ENCODE assay signal across 41 mouse cellular contexts in the genomic region with DNA sequence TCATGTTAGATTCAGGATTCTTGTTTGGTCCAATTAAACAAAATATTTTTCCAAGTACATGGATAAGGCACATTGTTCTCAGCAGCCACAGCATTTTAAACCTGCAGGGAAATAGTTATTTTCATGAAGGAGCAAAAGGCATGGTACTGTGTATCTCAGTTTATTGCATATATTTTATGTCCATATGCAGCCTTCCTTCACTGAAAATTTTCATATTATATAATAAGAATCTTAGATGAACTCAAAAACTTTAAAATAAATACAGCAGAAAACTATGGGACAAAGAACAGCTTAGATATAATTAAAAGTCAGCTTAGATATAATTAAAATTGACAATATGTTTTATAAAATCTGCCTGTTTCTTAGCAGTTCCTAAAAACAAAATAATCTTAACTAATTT. TPM values are rescaled to one million over a fixed set of nuclear protein-coding genes. Genes with fewer than 3 reads are reported as not detected.
"Had no signal": no experiment of that assay in that cellular context is flagged by ENCODE, and none has a peak within 500 bp of the region (broad histone marks: within the 10 kb centered on the region; RNA-seq: fewer than 3 reads in every experiment).

A gene (minus strand): TSS at position 101 of the 400 bp plus-strand sequence.

RNA-seq across cellular contexts. Expression of the gene that starts here (rescaled TPM):
- total RNA-seq: heart, postnatal 10 days; heart, postnatal 14 days; heart, postnatal 25 days; heart, postnatal 36 days; heart, postnatal 4 days; hematopoietic stem cell, adult 5-6 weeks; hindbrain, postnatal 0 days; layer of hippocampus, adult 18-20 months; layer of hippocampus, adult 2 months; layer of hippocampus, adult 8-10 months; layer of hippocampus, postnatal 10 days; layer of hippocampus, postnatal 14 days; layer of hippocampus, postnatal 25 days; layer of hippocampus, postnatal 36 days; left cerebral cortex, adult 18-20 months had no signal
- polyA plus RNA-seq: heart, embryonic 10.5 days; heart, embryonic 11.5 days; heart, embryonic 12.5 days; heart, embryonic 13.5 days; heart, embryonic 14.5 days; heart, embryonic 15.5 days; heart, embryonic 16.5 days; heart, postnatal 0 days; hindbrain, embryonic 10.5 days; hindbrain, embryonic 11.5 days; hindbrain, embryonic 12.5 days; hindbrain, embryonic 13.5 days; hindbrain, embryonic 14.5 days; hindbrain, embryonic 15.5 days; hindbrain, embryonic 16.5 days; hindbrain, postnatal 0 days; inflammation-experienced regulatory T-cells, adult 6 months; intestine, embryonic 14.5 days; intestine, embryonic 15.5 days; intestine, embryonic 16.5 days; intestine, postnatal 0 days; kidney, adult 2 months; kidney, embryonic 14.5 days; kidney, embryonic 15.5 days; kidney, embryonic 16.5 days; kidney, postnatal 0 days; large intestine, adult 2 months had no signal
